Mouse (Mus musculus): Measurements from ENCODE around the gene Adarb2. TPM values are rescaled to one million over a fixed set of nuclear protein-coding genes. Genes with fewer than 3 reads are reported as not detected.

Adarb2 gene
- polyA plus RNA-seq, 1 experiment from 2014 or later: 0.15 TPM

GRCm38 (mm10) chr13:8341086-8341807 lies 138.6 kb downstream of the Adarb2 start:
- H3K9ac ChIP-seq (ENCODE audit: low read length): no peak overlapping the region
- H3K36me3 ChIP-seq (ENCODE audit: control insufficient read depth, insufficient read depth, low read length): no peaks in the 10 kb centered on the region
- no peaks in the 10 kb centered on the region for H3K4me1 ChIP-seq (ENCODE audit: control insufficient read depth in 2 of 2, insufficient read depth in 2 of 2, low read length in 2 of 2)
- H3K9me3 ChIP-seq (ENCODE audit: control insufficient read depth, low read length): no peaks in the 10 kb centered on the region
- no peak overlapping the region for H3K4me2 ChIP-seq (ENCODE audit: low read length)
- no peak overlapping the region for H3K4me3 ChIP-seq (ENCODE audit: control insufficient read depth in 1 of 2, insufficient read depth in 1 of 2, low read depth in 1 of 2, low read length in 2 of 2)
- H3K27me3 ChIP-seq (ENCODE audit: control insufficient read depth, insufficient read depth, low read length): no peaks in the 10 kb centered on the region
- H3K27ac ChIP-seq (replicated peaks in 1 of 2; ENCODE audit: control insufficient read depth in 1 of 2, insufficient read depth in 1 of 2, low read depth in 2 of 2, low read length in 2 of 2): no peak overlapping the region
- WGBS: 77% methylated on average over 5 of the region's 5 CpGs
- no peak for ATAC-seq (ENCODE audit: insufficient number of reproducible peaks, insufficient read depth, low FRiP score, low read depth)

GRCm38 (mm10) chr13:8347147-8347546 lies 144.5 kb downstream of the Adarb2 start:
- H3K9ac ChIP-seq (ENCODE audit: low read length): no peak overlapping the region
- no peak overlapping the region for H3K4me2 ChIP-seq (ENCODE audit: low read length)
- no peak for ATAC-seq (ENCODE audit: insufficient number of reproducible peaks, insufficient read depth, low FRiP score, low read depth)
- H3K9me3 ChIP-seq (ENCODE audit: control insufficient read depth, low read length): no peaks in the 10 kb centered on the region
- H3K36me3 ChIP-seq (ENCODE audit: control insufficient read depth, insufficient read depth, low read length): no peaks in the 10 kb centered on the region
- no peaks in the 10 kb centered on the region for H3K4me1 ChIP-seq (ENCODE audit: control insufficient read depth in 2 of 2, insufficient read depth in 2 of 2, low read length in 2 of 2)
- H3K27me3 ChIP-seq (ENCODE audit: control insufficient read depth, insufficient read depth, low read length): no peaks in the 10 kb centered on the region
- H3K4me3 ChIP-seq (ENCODE audit: control insufficient read depth in 1 of 2, insufficient read depth in 1 of 2, low read depth in 1 of 2, low read length in 2 of 2): no peak overlapping the region
- 82% methylated on average over 7 of the region's 7 CpGs for WGBS
- no peak overlapping the region for H3K27ac ChIP-seq (replicated peaks in 1 of 2; ENCODE audit: control insufficient read depth in 1 of 2, insufficient read depth in 1 of 2, low read depth in 2 of 2, low read length in 2 of 2)

GRCm38 (mm10) chr13:8352341-8352740 lies 149.7 kb downstream of the Adarb2 start:
- Histone ChIP-seq H3K9me3 (ENCODE audit: control insufficient read depth, low read length) (no peaks in the 10 kb centered on the region), H3K27me3 (ENCODE audit: control insufficient read depth, insufficient read depth, low read length) (no peaks in the 10 kb centered on the region), H3K9ac (ENCODE audit: low read length) (no peak overlapping the region), H3K36me3 (ENCODE audit: control insufficient read depth, insufficient read depth, low read length) (no peaks in the 10 kb centered on the region), H3K4me3 (ENCODE audit: control insufficient read depth in 1 of 2, insufficient read depth in 1 of 2, low read depth in 1 of 2, low read length in 2 of 2) (no peak overlapping the region), H3K4me1 (ENCODE audit: control insufficient read depth in 2 of 2, insufficient read depth in 2 of 2, low read length in 2 of 2) (no peaks in the 10 kb centered on the region), H3K4me2 (ENCODE audit: low read length) (no peak overlapping the region), H3K27ac (replicated peaks in 1 of 2; ENCODE audit: control insufficient read depth in 1 of 2, insufficient read depth in 1 of 2, low read depth in 2 of 2, low read length in 2 of 2) (no peak overlapping the region)
- no peak for ATAC-seq (ENCODE audit: insufficient number of reproducible peaks, insufficient read depth, low FRiP score, low read depth)

GRCm38 (mm10) chr13:8352952-8353351 lies 150.3 kb downstream of the Adarb2 start:
- no peak overlapping the region for H3K4me2 ChIP-seq (ENCODE audit: low read length)

GRCm38 (mm10) chr13:8365523-8365922 lies 162.9 kb downstream of the Adarb2 start:
- H3K27me3 ChIP-seq (ENCODE audit: control insufficient read depth, insufficient read depth, low read length): no peaks in the 10 kb centered on the region
- 60% methylated on average over 1 of the region's 1 CpGs for WGBS
- no peak for ATAC-seq (ENCODE audit: insufficient number of reproducible peaks, insufficient read depth, low FRiP score, low read depth)
- no peak overlapping the region for H3K4me2 ChIP-seq (ENCODE audit: low read length)
- H3K9me3 ChIP-seq (ENCODE audit: control insufficient read depth, low read length): no peaks in the 10 kb centered on the region
- no peak overlapping the region for H3K9ac ChIP-seq (ENCODE audit: low read length)
- H3K36me3 ChIP-seq (ENCODE audit: control insufficient read depth, insufficient read depth, low read length): no peaks in the 10 kb centered on the region
- no peak overlapping the region for H3K27ac ChIP-seq (replicated peaks in 1 of 2; ENCODE audit: control insufficient read depth in 1 of 2, insufficient read depth in 1 of 2, low read depth in 2 of 2, low read length in 2 of 2)
- no peak overlapping the region for H3K4me3 ChIP-seq (ENCODE audit: control insufficient read depth in 1 of 2, insufficient read depth in 1 of 2, low read depth in 1 of 2, low read length in 2 of 2)
- H3K4me1 ChIP-seq (ENCODE audit: control insufficient read depth in 2 of 2, insufficient read depth in 2 of 2, low read length in 2 of 2): no peaks in the 10 kb centered on the region

More at GRCm38 (mm10) chr13:8352952-8353351, 150.3 kb downstream of the Adarb2 start:
- no peaks in the 10 kb centered on the region for H3K9me3 ChIP-seq (ENCODE audit: control insufficient read depth, low read length)
- H3K4me1 ChIP-seq (ENCODE audit: control insufficient read depth in 2 of 2, insufficient read depth in 2 of 2, low read length in 2 of 2): no peaks in the 10 kb centered on the region
- no peak overlapping the region for H3K27ac ChIP-seq (replicated peaks in 1 of 2; ENCODE audit: control insufficient read depth in 1 of 2, insufficient read depth in 1 of 2, low read depth in 2 of 2, low read length in 2 of 2)
- no peak overlapping the region for H3K9ac ChIP-seq (ENCODE audit: low read length)
- H3K4me3 ChIP-seq (ENCODE audit: control insufficient read depth in 1 of 2, insufficient read depth in 1 of 2, low read depth in 1 of 2, low read length in 2 of 2): no peak overlapping the region
- ATAC-seq (ENCODE audit: insufficient number of reproducible peaks, insufficient read depth, low FRiP score, low read depth): no peak
- no peaks in the 10 kb centered on the region for H3K36me3 ChIP-seq (ENCODE audit: control insufficient read depth, insufficient read depth, low read length)
- no peaks in the 10 kb centered on the region for H3K27me3 ChIP-seq (ENCODE audit: control insufficient read depth, insufficient read depth, low read length)

- H3K9me3 ChIP-seq (ENCODE audit: control insufficient read depth, low read length): no peaks in the 10 kb centered on the region
- H3K27me3 ChIP-seq (ENCODE audit: control insufficient read depth, insufficient read depth, low read length): no peaks in the 10 kb centered on the region
- no peaks in the 10 kb centered on the region for H3K4me1 ChIP-seq (ENCODE audit: control insufficient read depth in 2 of 2, insufficient read depth in 2 of 2, low read length in 2 of 2)
- ATAC-seq (ENCODE audit: insufficient number of reproducible peaks, insufficient read depth, low FRiP score, low read depth): no peak
- no peaks in the 10 kb centered on the region for H3K36me3 ChIP-seq (ENCODE audit: control insufficient read depth, insufficient read depth, low read length)
- no peak overlapping the region for H3K4me2 ChIP-seq (ENCODE audit: low read length)
- 79% methylated on average over 4 of the region's 4 CpGs for WGBS
- no peak overlapping the region for H3K9ac ChIP-seq (ENCODE audit: low read length)
- no peak overlapping the region for H3K4me3 ChIP-seq (ENCODE audit: control insufficient read depth in 1 of 2, insufficient read depth in 1 of 2, low read depth in 1 of 2, low read length in 2 of 2)
- H3K27ac ChIP-seq (replicated peaks in 1 of 2; ENCODE audit: control insufficient read depth in 1 of 2, insufficient read depth in 1 of 2, low read depth in 2 of 2, low read length in 2 of 2): no peak overlapping the region
Measured at GRCm38 (mm10) chr13:8366087-8366486, 163.4 kb downstream of the Adarb2 start.

GRCm38 (mm10) chr13:8369868-8370387 lies 167.3 kb downstream of the Adarb2 start:
- no peak overlapping the region for H3K27ac ChIP-seq (replicated peaks in 1 of 2; ENCODE audit: control insufficient read depth in 1 of 2, insufficient read depth in 1 of 2, low read depth in 2 of 2, low read length in 2 of 2)
- no peaks in the 10 kb centered on the region for H3K4me1 ChIP-seq (ENCODE audit: control insufficient read depth in 2 of 2, insufficient read depth in 2 of 2, low read length in 2 of 2)
- H3K4me3 ChIP-seq (ENCODE audit: control insufficient read depth in 1 of 2, insufficient read depth in 1 of 2, low read depth in 1 of 2, low read length in 2 of 2): no peak overlapping the region
- H3K9me3 ChIP-seq (ENCODE audit: control insufficient read depth, low read length): no peaks in the 10 kb centered on the region
- H3K4me2 ChIP-seq (ENCODE audit: low read length): no peak overlapping the region
- WGBS: 78% methylated on average over 7 of the region's 7 CpGs
- no peaks in the 10 kb centered on the region for H3K36me3 ChIP-seq (ENCODE audit: control insufficient read depth, insufficient read depth, low read length)
- no peak for ATAC-seq (ENCODE audit: insufficient number of reproducible peaks, insufficient read depth, low FRiP score, low read depth)
- no peaks in the 10 kb centered on the region for H3K27me3 ChIP-seq (ENCODE audit: control insufficient read depth, insufficient read depth, low read length)
- H3K9ac ChIP-seq (ENCODE audit: low read length): no peak overlapping the region

GRCm38 (mm10) chr13:8388541-8388940 lies 185.9 kb downstream of the Adarb2 start:
- H3K9me3 ChIP-seq (ENCODE audit: control insufficient read depth, low read length): no peaks in the 10 kb centered on the region
- 52% methylated on average over 1 of the region's 1 CpGs for WGBS
- no peak for ATAC-seq (ENCODE audit: insufficient number of reproducible peaks, insufficient read depth, low FRiP score, low read depth)
- no peak overlapping the region for H3K4me3 ChIP-seq (ENCODE audit: control insufficient read depth in 1 of 2, insufficient read depth in 1 of 2, low read depth in 1 of 2, low read length in 2 of 2)
- no peak overlapping the region for H3K4me2 ChIP-seq (ENCODE audit: low read length)
- no peak overlapping the region for H3K9ac ChIP-seq (ENCODE audit: low read length)
- H3K27me3 ChIP-seq (ENCODE audit: control insufficient read depth, insufficient read depth, low read length): no peaks in the 10 kb centered on the region
- H3K4me1 ChIP-seq (ENCODE audit: control insufficient read depth in 2 of 2, insufficient read depth in 2 of 2, low read length in 2 of 2): no peaks in the 10 kb centered on the region
- no peak overlapping the region for H3K27ac ChIP-seq (replicated peaks in 1 of 2; ENCODE audit: control insufficient read depth in 1 of 2, insufficient read depth in 1 of 2, low read depth in 2 of 2, low read length in 2 of 2)
- H3K36me3 ChIP-seq (ENCODE audit: control insufficient read depth, insufficient read depth, low read length): no peaks in the 10 kb centered on the region
